Mouse (Mus musculus): ENCODE results near the gene Sf3b6. TPM values are rescaled to one million over a fixed set of nuclear protein-coding genes. Genes with fewer than 3 reads are reported as not detected.
A peak's percentile ranks its signal among the peaks of the same experiment; 100 is the strongest.
"Not testable (repeated sequence)": the region's sequence is repeated elsewhere in the genome, so short reads cannot be mapped to it uniquely, and the experiment has no call there.

Sf3b6 gene
- polyA plus RNA-seq, 1 experiment = 137 TPM

DNA sequence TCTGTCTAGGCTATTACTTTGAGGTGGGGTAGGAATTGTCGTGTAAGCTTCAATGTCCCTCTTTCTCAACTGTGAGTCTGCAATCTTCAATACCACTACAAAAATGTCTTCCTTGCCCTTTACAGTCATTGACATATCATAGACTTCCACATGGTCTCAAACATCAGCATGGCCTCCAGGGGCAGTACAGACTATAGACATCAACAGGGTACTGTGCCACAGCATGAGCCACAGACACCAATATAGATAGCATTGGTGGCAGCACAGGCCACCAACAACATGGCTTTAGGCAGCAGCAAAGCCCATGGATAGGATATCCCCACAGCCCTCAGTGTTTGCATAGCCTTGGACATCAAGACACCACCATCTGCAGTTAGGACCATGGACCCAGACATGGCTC, 36.1 kb upstream of the Sf3b6 start:
- no peak overlapping the region for H3K27ac ChIP-seq (ENCODE audit: insufficient read depth, low read length)
- DNase-seq = no peak
- WGBS = 92% methylated on average over 1 of the region's 1 CpGs
- no peaks in the 10 kb centered on the region; the same call in 1 of the 2 replicates for H3K27me3 ChIP-seq (ENCODE audit: control insufficient read depth, insufficient read depth, low read length)
- TF ChIP-seq POLR2A (IDR thresholded peaks at IDR 0.05; ENCODE audit: borderline replicate concordance, insufficient read depth, low read length) = no peak
- TF ChIP-seq CTCF (IDR thresholded peaks at IDR 0.05; ENCODE audit: borderline replicate concordance, insufficient read depth, low read depth, low read length) = no peak
- H3K4me1 ChIP-seq (ENCODE audit: control insufficient read depth, insufficient read depth, low read length) = 0 out of 2 replicates have a peak, but pooled peaks cover 5% of the 10 kb centered on the region
- H3K4me3 ChIP-seq (replicated peaks; ENCODE audit: insufficient read depth, low read depth, low read length) = no peak overlapping the region

GRCm38 (mm10) chr12:4781725-4782404, 35.5 kb upstream of the Sf3b6 start:
- WGBS = 16% methylated on average over 9 of the region's 9 CpGs
- not testable (repeated sequence) for H3K27ac ChIP-seq (ENCODE audit: insufficient read depth, low read length); H3K4me3 ChIP-seq (replicated peaks; ENCODE audit: insufficient read depth, low read depth, low read length); H3K27me3 ChIP-seq (ENCODE audit: control insufficient read depth, insufficient read depth, low read length); H3K4me1 ChIP-seq (ENCODE audit: control insufficient read depth, insufficient read depth, low read length)
- DNase-seq = peak; percentile 36 to 37

- Histone ChIP-seq H3K27ac (ENCODE audit: insufficient read depth, low read length) (no peak overlapping the region), H3K27me3 (ENCODE audit: control insufficient read depth, insufficient read depth, low read length) (no peaks in the 10 kb centered on the region; the same call in 1 of the 2 replicates), H3K4me3 (replicated peaks; ENCODE audit: insufficient read depth, low read depth, low read length) (no peak overlapping the region), H3K4me1 (ENCODE audit: control insufficient read depth, insufficient read depth, low read length) (0 out of 2 replicates have a peak, but pooled peaks cover 5% of the 10 kb centered on the region)
- TF ChIP-seq POLR2A (IDR thresholded peaks at IDR 0.05; ENCODE audit: borderline replicate concordance, insufficient read depth, low read length) (no peak), CTCF (IDR thresholded peaks at IDR 0.05; ENCODE audit: borderline replicate concordance, insufficient read depth, low read depth, low read length) (no peak)
- no peak for DNase-seq
- 62% methylated on average over 5 of the region's 5 CpGs for WGBS
These were observed 33.7 kb upstream of the Sf3b6 start for GRCm38 (mm10) chr12:4783598-4783997.

- 77% methylated on average over 2 of the region's 2 CpGs for WGBS
These were observed 32.9 kb upstream of the Sf3b6 start for GRCm38 (mm10) chr12:4784466-4784865.

GRCm38 (mm10) chr12:4788128-4788527, 29.2 kb upstream of the Sf3b6 start:
- WGBS = 96% methylated on average over 25 of the region's 25 CpGs
- H3K27ac ChIP-seq (ENCODE audit: insufficient read depth, low read length); H3K27me3 ChIP-seq (ENCODE audit: control insufficient read depth, insufficient read depth, low read length): not testable (repeated sequence)

More at GRCm38 (mm10) chr12:4784466-4784865, 32.9 kb upstream of the Sf3b6 start:
- H3K4me3 ChIP-seq (replicated peaks; ENCODE audit: insufficient read depth, low read depth, low read length) = no peak overlapping the region
- no peak for TF ChIP-seq CTCF (IDR thresholded peaks at IDR 0.05; ENCODE audit: borderline replicate concordance, insufficient read depth, low read depth, low read length)
- no peak for TF ChIP-seq POLR2A (IDR thresholded peaks at IDR 0.05; ENCODE audit: borderline replicate concordance, insufficient read depth, low read length)
- H3K27me3 ChIP-seq (ENCODE audit: control insufficient read depth, insufficient read depth, low read length) = no peaks in the 10 kb centered on the region; the same call in 1 of the 2 replicates
- H3K27ac ChIP-seq (ENCODE audit: insufficient read depth, low read length) = no peak overlapping the region
- DNase-seq = no peak
- 0 out of 2 replicates have a peak, but pooled peaks cover 5% of the 10 kb centered on the region for H3K4me1 ChIP-seq (ENCODE audit: control insufficient read depth, insufficient read depth, low read length)

GRCm38 (mm10) chr12:4793718-4794117, 23.6 kb upstream of the Sf3b6 start:
- no peak overlapping the region for H3K27ac ChIP-seq (ENCODE audit: insufficient read depth, low read length)
- no peaks in the 10 kb centered on the region for H3K27me3 ChIP-seq (ENCODE audit: control insufficient read depth, insufficient read depth, low read length)
- no peak overlapping the region for H3K4me3 ChIP-seq (replicated peaks; ENCODE audit: insufficient read depth, low read depth, low read length)
- DNase-seq = no peak
- H3K4me1 ChIP-seq (ENCODE audit: control insufficient read depth, insufficient read depth, low read length) = no peaks in the 10 kb centered on the region
- peak; percentile 47 for TF ChIP-seq CTCF (IDR thresholded peaks at IDR 0.05; ENCODE audit: borderline replicate concordance, insufficient read depth, low read depth, low read length)
- TF ChIP-seq POLR2A (IDR thresholded peaks at IDR 0.05; ENCODE audit: borderline replicate concordance, insufficient read depth, low read length) = no peak
- 81% methylated on average over 1 of the region's 1 CpGs for WGBS

More at GRCm38 (mm10) chr12:4788128-4788527, 29.2 kb upstream of the Sf3b6 start:
- DNase-seq; H3K4me1 ChIP-seq (ENCODE audit: control insufficient read depth, insufficient read depth, low read length); H3K4me3 ChIP-seq (replicated peaks; ENCODE audit: insufficient read depth, low read depth, low read length): not testable (repeated sequence)

DNA sequence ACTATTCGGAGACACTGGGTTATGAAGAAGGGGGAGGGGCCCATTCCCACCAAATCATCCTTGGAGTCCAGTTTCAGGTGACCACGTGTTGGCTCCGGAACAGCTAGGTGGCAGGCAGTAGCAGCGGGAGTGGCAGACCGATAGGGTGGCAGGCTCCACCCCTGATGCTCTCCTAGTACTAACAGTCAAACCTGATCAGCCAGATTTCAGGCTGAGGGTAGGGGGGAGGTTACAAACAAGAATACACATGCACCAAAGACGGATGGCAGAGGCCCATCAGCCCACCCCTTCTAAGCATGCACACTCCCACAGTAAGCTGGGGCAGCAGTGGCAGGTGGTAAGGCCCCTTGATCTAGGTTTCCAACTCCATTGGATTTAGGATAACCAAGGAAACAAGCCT, 19.9 kb upstream of the Sf3b6 start:
- H3K4me3 ChIP-seq (replicated peaks; ENCODE audit: insufficient read depth, low read depth, low read length); DNase-seq; H3K4me1 ChIP-seq (ENCODE audit: control insufficient read depth, insufficient read depth, low read length); H3K27ac ChIP-seq (ENCODE audit: insufficient read depth, low read length); H3K27me3 ChIP-seq (ENCODE audit: control insufficient read depth, insufficient read depth, low read length): not testable (repeated sequence)
- 71% methylated on average over 6 of the region's 6 CpGs for WGBS

- Histone ChIP-seq H3K27ac (ENCODE audit: insufficient read depth, low read length) (no peak overlapping the region), H3K27me3 (ENCODE audit: control insufficient read depth, insufficient read depth, low read length) (no peaks in the 10 kb centered on the region), H3K4me1 (ENCODE audit: control insufficient read depth, insufficient read depth, low read length) (no peaks in the 10 kb centered on the region), H3K4me3 (replicated peaks; ENCODE audit: insufficient read depth, low read depth, low read length) (no peak overlapping the region)
- WGBS = 83% methylated on average over 4 of the region's 4 CpGs
- DNase-seq = no peak
- TF ChIP-seq POLR2A (IDR thresholded peaks at IDR 0.05; ENCODE audit: borderline replicate concordance, insufficient read depth, low read length) = no peak
- TF ChIP-seq CTCF (IDR thresholded peaks at IDR 0.05; ENCODE audit: borderline replicate concordance, insufficient read depth, low read depth, low read length) = no peak
These were observed 6.3 kb upstream of the Sf3b6 start for GRCm38 (mm10) chr12:4811036-4811435.

Data from cerebellum, adult 2 months (tissue).